Mouse (Mus musculus) embryonic fibroblast, embryonic 13.5 days (primary cell): ENCODE data around the gene Tmem229b. TPM values are rescaled to one million over a fixed set of nuclear protein-coding genes. Genes with fewer than 3 reads are reported as not detected.
"Not testable (repeated sequence)": the region's sequence is repeated elsewhere in the genome, so short reads cannot be mapped to it uniquely, and the experiment has no call there.

Source experiments
- H3K27ac ChIP-seq: 2 replicates; pipeline ENCODE4 v1.5.1; 2012; ENCODE audit warnings: low read length, control low read depth, inconsistent platforms; ENCODE audit not compliant: insufficient read depth
- H3K4me1 ChIP-seq: 2 replicates; pipeline ENCODE4 v1.6.1; 2011; ENCODE audit warnings: low read length; ENCODE audit not compliant: control insufficient read depth, insufficient read depth
- H3K4me3 ChIP-seq: 2 replicates; pipeline ENCODE4 v1.5.1; 2011; ENCODE audit warnings: mild to moderate bottlenecking, control low read depth, low read length; ENCODE audit not compliant: insufficient read depth
- CTCF ChIP-seq: IDR thresholded peaks from 2 replicates; pipeline ENCODE4 v1.5.1; 2011; ENCODE audit warnings: mild to moderate bottlenecking, control low read depth, low read length, moderate library complexity, borderline replicate concordance; ENCODE audit not compliant: insufficient read depth
- POLR2A ChIP-seq: IDR thresholded peaks from 2 replicates; pipeline ENCODE4 v1.6.1; 2011; ENCODE audit warnings: low read depth, mild to moderate bottlenecking, control low read depth, low read length, moderate library complexity
- polyA plus RNA-seq: library from polyadenylated mRNA; stranded (reverse); fragments of >200 nt; gene quantifications from 2 replicates; pipeline ENCODE4 v1.2.4, GENCODE M21; 2011; ENCODE audit warnings: low read depth; ENCODE audit not compliant: missing spikeins, insufficient read length

The Tmem229b gene
- polyA plus RNA-seq, 1 experiment = 3.5 TPM

GRCm38 (mm10) chr12:78981938-78982825 is 25.2 kb downstream of the Tmem229b start:
- TF ChIP-seq POLR2A (no peak), CTCF (no peak)
- Histone ChIP-seq H3K4me1 (no peaks in the 10 kb centered on the region), H3K27ac (no peak overlapping the region), H3K4me3 (no peak overlapping the region)

- Histone ChIP-seq H3K4me3 (no peak overlapping the region), H3K4me1 (no peaks in the 10 kb centered on the region), H3K27ac (no peak overlapping the region)
- TF ChIP-seq CTCF (no peak), POLR2A (no peak)
These were observed 26.3 kb downstream of the Tmem229b start for GRCm38 (mm10) chr12:78981131-78981530.

- Histone ChIP-seq H3K4me1 (no peaks in the 10 kb centered on the region), H3K4me3 (no peak overlapping the region), H3K27ac (no peak overlapping the region)
- TF ChIP-seq POLR2A = no peak
- TF ChIP-seq CTCF = no peak
These were observed 26.7 kb downstream of the Tmem229b start for GRCm38 (mm10) chr12:78980683-78981091.

GRCm38 (mm10) chr12:78977552-78977951 is 29.9 kb downstream of the Tmem229b start:
- TF ChIP-seq CTCF = no peak
- TF ChIP-seq POLR2A = no peak

GRCm38 (mm10) chr12:78977078-78977477 is 30.3 kb downstream of the Tmem229b start:
- H3K4me1 ChIP-seq = no peaks in the 10 kb centered on the region
- no peak for TF ChIP-seq CTCF
- no peak for TF ChIP-seq POLR2A

More at GRCm38 (mm10) chr12:78977552-78977951, 29.9 kb downstream of the Tmem229b start:
- Histone ChIP-seq H3K27ac (no peak overlapping the region), H3K4me1 (no peaks in the 10 kb centered on the region), H3K4me3 (no peak overlapping the region)

GRCm38 (mm10) chr12:78975836-78976235 is 31.6 kb downstream of the Tmem229b start:
- no peak overlapping the region for H3K27ac ChIP-seq
- H3K4me1 ChIP-seq = no peaks in the 10 kb centered on the region
- H3K4me3 ChIP-seq = no peak overlapping the region
- TF ChIP-seq CTCF (no peak), POLR2A (no peak)

More at GRCm38 (mm10) chr12:78977078-78977477, 30.3 kb downstream of the Tmem229b start:
- no peak overlapping the region for H3K4me3 ChIP-seq
- no peak overlapping the region for H3K27ac ChIP-seq

GRCm38 (mm10) chr12:78974767-78975166 is 32.7 kb downstream of the Tmem229b start:
- TF ChIP-seq POLR2A (no peak), CTCF (no peak)
- Histone ChIP-seq H3K27ac (no peak overlapping the region), H3K4me1 (no peaks in the 10 kb centered on the region), H3K4me3 (no peak overlapping the region)

- Histone ChIP-seq H3K27ac (no peak overlapping the region), H3K4me3 (no peak overlapping the region), H3K4me1 (no peaks in the 10 kb centered on the region)
- TF ChIP-seq CTCF = no peak
- TF ChIP-seq POLR2A = no peak
These were observed 33.6 kb downstream of the Tmem229b start for GRCm38 (mm10) chr12:78973779-78974178.

GRCm38 (mm10) chr12:78971649-78972048 is 35.8 kb downstream of the Tmem229b start:
- Histone ChIP-seq H3K27ac (no peak overlapping the region), H3K4me1 (no peaks in the 10 kb centered on the region), H3K4me3 (no peak overlapping the region)
- TF ChIP-seq POLR2A (no peak), CTCF (no peak)

GRCm38 (mm10) chr12:78970725-78971124 is 36.7 kb downstream of the Tmem229b start:
- Histone ChIP-seq H3K4me3 (no peak overlapping the region), H3K4me1 (no peaks in the 10 kb centered on the region), H3K27ac (no peak overlapping the region)
- no peak for TF ChIP-seq CTCF
- no peak for TF ChIP-seq POLR2A

GRCm38 (mm10) chr12:78964496-78964895 is 42.9 kb downstream of the Tmem229b start:
- H3K4me3 ChIP-seq, H3K27ac ChIP-seq, H3K4me1 ChIP-seq: not testable (repeated sequence)
